8 mouse cellular contexts compared by ENCODE assay signal in the genomic region with DNA sequence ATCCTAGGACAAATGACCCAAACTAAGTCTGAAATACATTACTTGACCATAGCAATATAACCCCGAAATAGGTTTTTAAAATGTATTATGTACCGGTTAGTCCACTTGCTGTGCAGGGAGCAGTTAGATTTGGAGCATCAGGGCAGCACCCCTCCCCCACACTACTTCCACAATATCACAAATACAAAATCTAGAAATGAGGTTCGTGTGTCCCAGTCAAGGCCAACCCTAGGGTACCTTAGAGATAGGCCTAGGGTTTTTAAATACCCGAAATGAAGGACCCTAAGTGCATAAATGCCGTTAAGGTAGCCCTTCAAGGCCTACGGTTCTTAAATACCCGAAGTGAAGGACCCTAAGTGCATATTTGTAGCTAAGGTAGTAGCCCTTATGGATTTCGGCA. TPM values are rescaled to one million over a fixed set of nuclear protein-coding genes. Genes with fewer than 3 reads are reported as not detected.
A peak's percentile ranks its signal among the peaks of the same experiment; 100 is the strongest.
DNase-seq lines count a peak whose midpoint lies in the region; ATAC-seq and TF ChIP-seq lines count a peak whose summit lies in the region.

No protein-coding gene starts in this region.

- H3K9ac ChIP-seq in heart, postnatal 0 days (replicated peaks; ENCODE audit: low read depth, low read length), result peak overlapping the region; percentile 98
- H3K9ac ChIP-seq in limb, embryonic 14.5 days (ENCODE audit: low read depth, low read length, severe bottlenecking), result peak overlapping the region; percentile 99

- TF ChIP-seq EP300 in heart, postnatal 0 days (IDR thresholded peaks at IDR 0.05; ENCODE audit: low read depth), result no peak

- no peak for TF ChIP-seq CTCF in spleen, adult 2 months (IDR thresholded peaks at IDR 0.05; ENCODE audit: extremely low read depth, insufficient read depth, insufficient read length, insufficient replicate concordance)
- TF ChIP-seq CTCF in heart, postnatal 0 days (IDR thresholded peaks at IDR 0.05; ENCODE audit: low read depth), result no peak

- peaks cover 36% of the 10 kb centered on the region for H3K79me2 ChIP-seq in myocyte (ENCODE audit: control insufficient read depth, insufficient read depth)

- H3K27me3 ChIP-seq in erythroblast, embryonic 14.5 days (ENCODE audit: control insufficient read depth), result no peaks in the 10 kb centered on the region
- no peaks in the 10 kb centered on the region for H3K27me3 ChIP-seq in spleen, adult 2 months (ENCODE audit: control insufficient read depth, insufficient read depth, low read length)
- H3K27me3 ChIP-seq in heart, postnatal 0 days (ENCODE audit: control insufficient read depth, insufficient read depth, low read length), result no peaks in the 10 kb centered on the region
- no peaks in the 10 kb centered on the region for H3K27me3 ChIP-seq in limb, embryonic 14.5 days (ENCODE audit: control insufficient read depth, insufficient read depth, low read length)
- H3K27me3 ChIP-seq in myocyte (ENCODE audit: control insufficient read depth, insufficient read depth, insufficient read length), result no peaks in the 10 kb centered on the region

- H3K4me1 ChIP-seq in erythroblast, embryonic 14.5 days (ENCODE audit: control insufficient read depth), result peaks cover 22% of the 10 kb centered on the region
- peaks cover 9% of the 10 kb centered on the region for H3K4me1 ChIP-seq in spleen, adult 2 months (ENCODE audit: control insufficient read depth, insufficient read depth, insufficient read length)
- peaks cover 7% of the 10 kb centered on the region; the same call in 1 of the 2 replicates for H3K4me1 ChIP-seq in heart, postnatal 0 days (ENCODE audit: control insufficient read depth, insufficient read depth)
- H3K4me1 ChIP-seq in limb, embryonic 14.5 days (ENCODE audit: control insufficient read depth, insufficient read depth, low read length), result peaks cover 6% of the 10 kb centered on the region; the same call in 1 of the 2 replicates

- ATAC-seq in erythroblast, adult 5-6 weeks (replicated peaks; ENCODE audit: low FRiP score, poor library complexity, severe bottlenecking), result no peak
- no peak for ATAC-seq in heart, postnatal 0 days (ENCODE audit: insufficient read depth, low read depth)
- ATAC-seq in limb, embryonic 14.5 days (ENCODE audit: low FRiP score, low read depth), result no peak

- 23% methylated on average over 8 of the region's 8 CpGs for WGBS in spleen, adult 2 months
- 13% methylated on average over 8 of the region's 8 CpGs for WGBS in heart, postnatal 0 days
- 23% methylated on average over 8 of the region's 8 CpGs for WGBS in limb, embryonic 14.5 days

- H3K9me3 ChIP-seq in erythroblast, embryonic 14.5 days (ENCODE audit: control insufficient read depth, low read length), result no peaks in the 10 kb centered on the region
- no peaks in the 10 kb centered on the region for H3K9me3 ChIP-seq in heart, postnatal 0 days (replicated peaks; ENCODE audit: control insufficient read depth, low read length)
- no peaks in the 10 kb centered on the region for H3K9me3 ChIP-seq in limb, embryonic 14.5 days (ENCODE audit: control insufficient read depth, low read length)

- peaks cover 8% of the 10 kb centered on the region for H3K36me3 ChIP-seq in erythroblast, embryonic 14.5 days (ENCODE audit: control insufficient read depth)
- no peaks in the 10 kb centered on the region for H3K36me3 ChIP-seq in spleen, adult 2 months (ENCODE audit: control insufficient read depth, insufficient read depth, low read length)
- H3K36me3 ChIP-seq in heart, postnatal 0 days (replicated peaks; ENCODE audit: control insufficient read depth, insufficient read depth, low read length), result no peaks in the 10 kb centered on the region
- H3K36me3 ChIP-seq in limb, embryonic 14.5 days (ENCODE audit: control insufficient read depth, insufficient read depth, low read length), result no peaks in the 10 kb centered on the region
- H3K36me3 ChIP-seq in myocyte (ENCODE audit: control insufficient read depth, insufficient read depth), result no peaks in the 10 kb centered on the region

- TF ChIP-seq POLR2A in spleen, adult 2 months (IDR thresholded peaks at IDR 0.05; ENCODE audit: low read depth, low read length), result no peak
- no peak for TF ChIP-seq POLR2A in limb, embryonic 14.5 days (IDR thresholded peaks at IDR 0.05; ENCODE audit: borderline replicate concordance, extremely low read depth, insufficient read depth, insufficient read length)
- TF ChIP-seq POLR2A in myocyte (IDR thresholded peaks at IDR 0.05; ENCODE audit: insufficient read length, low read depth), result no peak

- peak overlapping the region; percentile 89 for H3ac ChIP-seq in myocyte (ENCODE audit: control insufficient read depth, insufficient read length)

- peak overlapping the region; percentile 67 for H3K4me2 ChIP-seq in heart, postnatal 0 days (ENCODE audit: low read depth, low read length)
- H3K4me2 ChIP-seq in limb, embryonic 14.5 days (replicated peaks; ENCODE audit: low read depth, low read length, severe bottlenecking), result peak overlapping the region; percentile 62
- H3K4me2 ChIP-seq in myocyte (ENCODE audit: low read depth), result peak overlapping the region; percentile 88

- peak overlapping the region; percentile 88 for H3K4me3 ChIP-seq in erythroblast, embryonic 14.5 days (replicated peaks)
- H3K4me3 ChIP-seq in spleen, adult 2 months (ENCODE audit: extremely low read depth, insufficient read depth, insufficient read length), result peak overlapping the region; percentile 72
- H3K4me3 ChIP-seq in heart, postnatal 0 days (ENCODE audit: low read depth, low read length), result peak overlapping the region; percentile 94
- H3K4me3 ChIP-seq in limb, embryonic 14.5 days (replicated peaks; ENCODE audit: low read length), result peak overlapping the region; percentile 94
- peak overlapping the region; percentile 64 for H3K4me3 ChIP-seq in myocyte

- no peak for DNase-seq in spleen, adult 2 months (ENCODE audit: low read depth in 1 of 2, low spot score in 2 of 2)
- no peak for DNase-seq in spleen, postnatal 36 days (ENCODE audit: low spot score in 2 of 2)
- no peak for DNase-seq in heart, postnatal 0 days (ENCODE audit: low spot score)
- no peak for DNase-seq in limb, embryonic 14.5 days (ENCODE audit: low spot score)
- no peak for DNase-seq in adrenal gland, adult 18-20 months (ENCODE audit: low spot score in 2 of 2)

- peak overlapping the region; percentile 98 for H3K27ac ChIP-seq in spleen, adult 2 months (ENCODE audit: insufficient read depth, low read length)
- peak overlapping the region; percentile 100 for H3K27ac ChIP-seq in heart, postnatal 0 days (ENCODE audit: low read depth)
- peak overlapping the region; percentile 100 for H3K27ac ChIP-seq in limb, embryonic 14.5 days (replicated peaks; ENCODE audit: low read depth, low read length)

TF ChIP-seq in myocyte, 11 proteins besides CTCF, POLR2A, EP300 and RAD21:
- TF ChIP-seq SRF (IDR thresholded peaks at IDR 0.05; ENCODE audit: control insufficient read depth, insufficient read length, low read depth), result no peak

RNA-seq across cellular contexts. Expression of gene Zfand5, which starts 0.9 kb away (rescaled TPM):
- polyA plus RNA-seq in erythroblast, embryonic 14.5 days (2012), result 2.1 and 2.2 TPM in 2 replicates
- 187 and 214 TPM in 2 replicates for total RNA-seq in erythroblast, adult 5-6 weeks (2015; ENCODE audit: low replicate concordance)
- total RNA-seq in erythroblast, adult 5-6 weeks (2017; ENCODE audit: low replicate concordance), result 274 and 279 TPM in 2 replicates
- polyA plus RNA-seq in spleen, adult 2 months (2012; rRNA removed), result 6.3 and 12.0 TPM in 2 replicates
- 49.8 and 65.5 TPM in 2 replicates for total RNA-seq in heart, postnatal 0 days (2014; rRNA removed; ENCODE audit: low replicate concordance)
- polyA plus RNA-seq in heart, postnatal 0 days (2015; fragmentation: Nextera tagmentation; extraction: Ambion mirVana), result 113 and 117 TPM in 2 replicates
- polyA plus RNA-seq in limb, embryonic 14.5 days (2012; rRNA removed), result 45.0 and 61.0 TPM in 2 replicates
- polyA plus RNA-seq in limb, embryonic 14.5 days (2014; fragmentation: Nextera tagmentation; extraction: Ambion mirVana), result 122 and 129 TPM in 2 replicates
- polyA plus RNA-seq in myocyte (2012; fragmentation: generic; extraction: Trizol), result 36.9 TPM
- total RNA-seq in adrenal gland, adult 18-20 months (2021), result 100 to 1,000 TPM; 175 to 235 TPM
